Mouse (Mus musculus) left cerebral cortex, adult 18-20 months (tissue): ENCODE results near the gene Efnb2. TPM values are rescaled to one million over a fixed set of nuclear protein-coding genes. Genes with fewer than 3 reads are reported as not detected.

Experiments
- DNase-seq, 2 experiments: peaks; one replicate each; pipeline ENCODE4 v3.0.0; 2021 to 2022; ENCODE audit warnings: low spot score in 2 of 2, mixed read lengths in 1 of 2
- long read RNA-seq, 2 experiments: library from polyadenylated mRNA; stranded (forward); transcript quantifications; one replicate each; pipeline ENCODE4 v2.0.0; 2021
- total RNA-seq, 2 experiments: library from RNA; stranded (reverse); gene quantifications; 2 replicates each; pipeline ENCODE4 v1.2.3; 2021

The Efnb2 gene
- total RNA-seq, result 10 to 100 TPM; 60.1 to 64.2 TPM
- long read RNA-seq, experiment 1, full-length matches to known transcripts, result 8 of 15 reads
- long read RNA-seq, experiment 1, partial matches to known transcripts, result 1 of 15 reads
- long read RNA-seq, experiment 1, other reads (novel, unspliced or antisense), result 6 of 15 reads
- long read RNA-seq, experiment 2, full-length matches to known transcripts, result 4 of 12 reads
- long read RNA-seq, experiment 2, partial matches to known transcripts, result 0 of 12 reads
- long read RNA-seq, experiment 2, other reads (novel, unspliced or antisense), result 8 of 12 reads

DNA sequence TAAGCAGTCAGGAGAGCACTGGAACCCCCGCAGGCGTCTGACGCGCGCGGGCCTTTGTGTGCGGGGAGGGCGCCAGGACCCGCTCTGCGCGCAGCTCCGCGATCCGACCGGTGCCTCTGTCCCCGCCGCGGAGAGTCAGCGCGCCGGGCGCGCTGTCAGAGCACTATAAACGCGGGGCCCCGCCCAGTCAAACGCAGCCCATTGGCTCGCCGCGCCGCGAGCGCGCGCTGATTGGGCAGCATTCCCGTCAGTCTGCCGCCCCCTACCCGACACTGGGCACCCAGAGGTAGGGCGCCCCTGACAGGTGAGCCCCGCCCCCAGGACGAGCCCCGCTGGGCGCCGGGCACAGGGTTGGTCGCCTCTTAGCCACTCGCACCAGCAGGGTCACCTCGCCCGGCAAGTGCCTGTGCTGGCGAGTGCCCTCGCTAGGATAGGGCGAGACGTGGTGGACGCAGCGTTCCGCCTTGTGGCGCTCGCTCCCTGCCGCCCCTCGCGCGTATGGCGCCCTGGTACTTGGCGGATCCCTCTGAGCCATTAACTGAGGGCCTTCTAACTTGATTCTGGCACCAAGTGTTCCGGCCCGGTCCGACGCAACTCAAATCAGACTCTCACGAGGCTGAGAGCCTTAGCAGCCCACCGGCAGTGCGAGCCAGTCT lies at the start of gene Efnb2:
Efnb2 (minus strand) TSS at position 140 of the 656 bp plus-strand sequence.
- peak; percentile 96 to 97 for DNase-seq

- DNase-seq, result no peak
Measured at GRCm38 (mm10) chr8:8704813-8705212, 43.8 kb upstream of the Efnb2 start.

DNA sequence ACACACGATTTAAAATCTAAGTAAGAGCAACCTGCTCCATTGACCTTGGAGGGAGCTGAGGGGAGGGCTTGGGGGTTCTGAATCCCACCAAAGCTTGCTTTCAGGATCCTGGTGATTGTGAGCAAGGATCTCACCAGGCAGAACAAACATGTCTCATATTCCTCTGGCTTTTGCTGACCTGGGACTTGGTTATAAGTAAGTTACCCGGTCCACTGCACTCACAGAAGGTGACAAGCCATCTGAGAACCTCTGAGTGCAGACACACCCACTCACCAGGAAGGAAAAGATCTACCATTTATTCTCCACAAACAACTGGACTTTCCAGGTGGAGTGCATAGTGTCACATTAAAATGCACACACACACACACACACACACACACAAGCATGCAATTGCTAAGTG lies 42.6 kb upstream of the Efnb2 start:
- no peak for DNase-seq

GRCm38 (mm10) chr8:8700821-8701220 lies 39.8 kb upstream of the Efnb2 start:
- DNase-seq, result no peak

DNA sequence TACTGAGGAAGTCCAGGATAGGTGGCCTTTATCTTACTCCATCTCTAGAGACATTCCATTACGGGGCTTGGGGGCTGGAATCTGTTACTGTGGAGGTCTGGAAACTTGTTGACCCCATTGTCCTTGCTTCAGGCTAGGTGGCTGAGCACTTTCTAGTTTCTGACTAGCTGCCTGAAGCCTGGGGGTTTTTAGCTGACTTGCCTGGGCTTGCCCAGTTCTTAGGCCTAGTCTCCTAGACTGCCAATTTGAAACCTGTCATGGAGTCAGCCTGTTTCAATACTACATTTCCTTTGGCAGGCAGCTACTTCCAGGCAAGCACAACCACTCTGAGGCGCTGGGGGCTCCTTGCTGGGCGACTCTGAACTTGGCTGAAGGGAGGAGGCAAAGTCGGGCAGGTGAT lies 39.2 kb upstream of the Efnb2 start:
- no peak for DNase-seq

- peak; percentile 99 for DNase-seq
Measured at GRCm38 (mm10) chr8:8690146-8691092, 29.4 kb upstream of the Efnb2 start, which contains the start of gene Arglu1. Gene Arglu1, minus strand, starts transcription at chr8:8690521.

GRCm38 (mm10) chr8:8689454-8690145 lies 28.6 kb upstream of the Efnb2 start:
- peak; percentile 67 to 80 for DNase-seq

- DNase-seq, result no peak
Measured at GRCm38 (mm10) chr8:8688823-8689453, 27.9 kb upstream of the Efnb2 start.

GRCm38 (mm10) chr8:8685517-8685916 lies 24.5 kb upstream of the Efnb2 start:
- DNase-seq, result no peak

- no peak for DNase-seq
Measured at GRCm38 (mm10) chr8:8682697-8683096, 21.7 kb upstream of the Efnb2 start.

- no peak for DNase-seq
Measured at GRCm38 (mm10) chr8:8678236-8678635, 17.2 kb upstream of the Efnb2 start.

GRCm38 (mm10) chr8:8674864-8675263 lies 13.8 kb upstream of the Efnb2 start:
- DNase-seq, result no peak

- DNase-seq, result peak; percentile 94 to 96
Measured at GRCm38 (mm10) chr8:8661759-8662138, 707 bp upstream of the Efnb2 start.

DNA sequence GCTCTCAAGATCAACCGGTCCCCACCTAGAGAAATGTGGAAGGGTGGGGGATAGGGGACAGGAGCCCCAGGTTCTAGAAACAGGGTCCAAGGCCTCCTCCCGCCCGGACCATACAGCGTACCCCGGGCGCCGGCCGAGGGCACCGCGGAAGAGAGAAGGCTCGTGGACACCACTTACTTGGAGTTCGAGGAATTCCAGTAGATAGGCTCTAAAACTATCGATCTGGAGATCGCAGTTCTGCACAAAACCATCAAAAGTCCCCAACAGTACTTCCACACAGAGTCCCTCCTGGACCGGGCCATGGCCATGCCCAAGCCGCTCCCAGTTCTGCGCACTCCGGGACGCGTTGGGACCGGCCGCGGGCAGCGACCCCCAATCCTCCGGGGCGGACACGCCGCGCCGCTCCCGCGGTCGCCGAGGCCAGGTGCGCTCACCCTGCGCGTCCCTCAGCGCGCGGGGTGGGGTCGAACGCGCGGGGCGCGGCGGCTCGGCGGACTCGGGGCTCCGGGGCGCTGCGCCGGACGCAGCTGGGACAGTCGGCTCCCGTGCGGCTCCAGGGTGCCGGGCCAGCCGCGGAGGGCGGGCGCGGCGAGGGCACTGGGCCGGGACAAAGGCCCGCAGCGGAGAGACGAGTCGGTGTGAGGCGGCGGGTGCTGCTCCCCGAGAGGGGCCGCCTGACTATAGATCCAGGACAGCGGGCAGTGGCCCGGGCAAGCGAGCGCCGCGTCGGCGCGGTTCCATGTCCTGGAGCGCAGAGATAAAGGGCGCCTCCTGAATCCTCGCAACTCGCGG lies 539 bp downstream of the Efnb2 start:
- no peak for DNase-seq

DNA sequence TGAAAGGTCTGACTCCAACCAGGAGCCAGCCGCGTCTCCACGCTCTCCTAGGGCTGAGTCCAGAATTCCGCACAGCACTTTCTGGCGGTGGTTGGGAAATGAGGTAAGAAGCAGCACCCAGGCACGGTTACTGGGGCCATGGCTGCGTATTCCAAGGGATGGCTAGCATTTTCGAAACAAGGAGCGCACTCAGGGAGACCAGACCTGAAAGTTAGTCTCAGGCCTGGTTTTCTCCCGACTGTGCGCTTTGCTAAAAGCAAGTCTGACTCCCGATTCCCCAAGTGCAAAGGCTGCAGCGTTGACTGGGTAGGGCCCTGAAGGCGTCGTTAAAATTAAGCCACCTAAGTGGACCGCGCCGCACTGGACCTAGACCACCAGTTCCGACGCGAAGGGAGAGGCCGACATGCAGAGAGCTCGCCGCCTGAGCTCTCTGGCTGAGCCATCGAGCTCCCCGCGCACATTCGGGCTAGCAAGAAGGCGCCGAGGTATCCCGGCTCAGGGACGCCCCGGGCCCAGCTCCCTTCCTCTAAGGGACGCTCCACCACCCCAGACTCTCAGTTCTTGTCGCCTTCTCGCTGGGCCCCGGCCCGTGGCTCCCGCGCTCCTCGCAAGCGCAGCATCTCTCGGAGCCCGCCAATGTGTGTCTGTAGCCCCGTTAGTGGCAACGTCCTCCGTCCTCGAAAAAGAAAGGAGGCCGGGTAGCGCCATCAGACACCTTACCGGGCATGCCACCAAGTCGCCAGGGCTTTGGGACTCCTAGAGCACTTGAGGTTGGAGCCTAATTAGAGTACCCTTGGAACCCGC lies 1.3 kb downstream of the Efnb2 start:
- peak in 1 of 2 experiments; percentile 52 for DNase-seq

DNA sequence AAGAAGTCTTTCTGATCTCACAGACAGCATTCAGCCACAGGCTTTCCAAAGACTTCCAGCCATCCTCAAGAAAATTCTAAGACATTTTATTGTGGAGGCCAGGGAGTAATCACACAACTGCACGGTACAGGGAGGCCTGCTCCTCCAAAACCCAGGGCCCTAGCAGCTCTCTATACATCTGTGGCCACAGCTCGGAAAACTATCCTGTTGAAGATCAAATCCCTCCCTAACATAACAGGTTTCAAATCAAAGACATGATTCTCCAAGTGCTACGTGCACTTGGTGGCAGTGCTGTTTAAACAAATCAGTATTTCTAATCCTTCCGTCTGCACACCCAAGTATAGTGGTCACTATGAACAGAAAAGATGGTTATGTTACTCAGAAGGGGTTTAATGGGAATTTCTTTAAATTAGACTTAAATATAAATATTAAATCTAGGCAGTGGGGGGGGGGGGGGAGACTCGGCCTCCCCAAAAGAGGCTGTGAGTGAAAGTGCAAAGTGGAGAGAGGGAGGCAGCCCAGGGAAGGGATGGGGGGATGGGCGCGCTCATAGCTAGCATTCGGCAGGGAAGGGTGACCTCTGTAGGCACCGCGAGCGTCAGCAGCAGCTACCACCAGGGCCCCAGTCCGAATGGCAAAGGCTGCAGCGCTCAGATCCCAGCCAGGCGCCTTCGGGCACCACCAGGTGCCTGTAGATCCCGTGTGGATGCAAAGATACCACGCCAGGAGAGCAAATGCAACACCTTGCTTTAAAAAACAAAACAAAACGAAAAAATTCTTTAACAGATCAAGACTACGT lies 2.4 kb downstream of the Efnb2 start:
- DNase-seq, result peak; percentile 84 to 86

DNA sequence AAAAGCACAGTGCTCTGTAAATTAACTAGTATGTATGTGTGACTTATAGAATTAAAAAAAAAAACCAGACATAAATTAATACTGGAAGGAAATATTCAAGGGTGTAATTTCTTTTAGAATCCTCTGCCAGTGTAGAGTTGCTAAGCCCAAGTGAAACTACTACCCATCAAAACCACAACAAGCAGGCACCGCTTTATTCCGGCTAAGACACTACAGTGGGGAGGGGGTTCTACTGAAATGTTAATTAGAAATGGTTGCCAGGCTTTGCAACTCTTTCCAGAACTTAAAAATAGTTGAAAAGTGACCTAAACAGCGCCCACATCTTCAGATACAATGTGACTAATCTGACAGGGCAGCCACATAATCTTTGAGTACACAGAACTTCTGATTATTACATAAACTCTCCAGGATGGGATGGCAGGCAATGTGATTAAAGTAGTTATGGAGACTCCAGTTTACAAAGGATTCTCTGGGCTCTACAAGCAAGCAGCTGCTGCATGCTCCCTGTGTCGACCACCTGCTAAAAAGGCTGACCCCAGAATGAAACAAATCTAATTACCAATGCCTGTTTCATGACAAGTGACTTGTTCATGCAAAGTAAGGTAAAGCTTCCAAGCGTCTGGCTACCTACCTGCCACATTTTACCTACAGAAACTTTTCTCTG lies 3.2 kb downstream of the Efnb2 start:
- no peak for DNase-seq
